Mouse (Mus musculus): ENCODE measurements around the gene Ttyh1. TPM values are rescaled to one million over a fixed set of nuclear protein-coding genes. Genes with fewer than 3 reads are reported as not detected.
A peak's percentile ranks its signal among the peaks of the same experiment; 100 is the strongest.

Ttyh1 gene
- polyA plus RNA-seq, 1 experiment from 2014 or later: 2.7 TPM

- Histone ChIP-seq H3K4me3 (ENCODE audit: low read length) (no peak overlapping the region), H3K36me3 (ENCODE audit: insufficient read depth, low read length) (peaks cover 53% of the 10 kb centered on the region)
These were observed 28.2 kb downstream of the Ttyh1 start for GRCm38 (mm10) chr7:4147371-4147770.

GRCm38 (mm10) chr7:4147836-4148235, 28.6 kb downstream of the Ttyh1 start:
- peaks cover 13% of the 10 kb centered on the region for H3K27me3 ChIP-seq (ENCODE audit: insufficient read depth, low read length)
- no peak overlapping the region for H3K4me3 ChIP-seq (ENCODE audit: low read length)
- WGBS: 67% methylated on average over 4 of the region's 4 CpGs
- H3K9me3 ChIP-seq (ENCODE audit: low read length): no peaks in the 10 kb centered on the region
- no peak overlapping the region for H3K9ac ChIP-seq (replicated peaks; ENCODE audit: low read length)
- peaks cover 48% of the 10 kb centered on the region for H3K36me3 ChIP-seq (ENCODE audit: insufficient read depth, low read length)
- H3K4me1 ChIP-seq (ENCODE audit: insufficient read depth, low read length): peaks cover 27% of the 10 kb centered on the region
- no peak overlapping the region for H3K4me2 ChIP-seq (replicated peaks; ENCODE audit: low read depth, low read length)
- H3K27ac ChIP-seq (ENCODE audit: low read length): no peak overlapping the region
- no peak for ATAC-seq (ENCODE audit: low FRiP score, low TSS enrichment)

More at GRCm38 (mm10) chr7:4147371-4147770, 28.2 kb downstream of the Ttyh1 start:
- peaks cover 13% of the 10 kb centered on the region for H3K27me3 ChIP-seq (ENCODE audit: insufficient read depth, low read length)
- WGBS: 71% methylated on average over 20 of the region's 20 CpGs
- no peak overlapping the region for H3K9ac ChIP-seq (replicated peaks; ENCODE audit: low read length)
- ATAC-seq (ENCODE audit: low FRiP score, low TSS enrichment): no peak
- no peak overlapping the region for H3K4me2 ChIP-seq (replicated peaks; ENCODE audit: low read depth, low read length)
- no peak overlapping the region for H3K27ac ChIP-seq (ENCODE audit: low read length)
- no peaks in the 10 kb centered on the region for H3K9me3 ChIP-seq (ENCODE audit: low read length)
- H3K4me1 ChIP-seq (ENCODE audit: insufficient read depth, low read length): peaks cover 27% of the 10 kb centered on the region

- peak; percentile 3; the same call in 1 of the 2 replicates for ATAC-seq (ENCODE audit: low FRiP score, low TSS enrichment)
- WGBS: 28% methylated on average over 18 of the region's 18 CpGs
- Histone ChIP-seq H3K9ac (replicated peaks; ENCODE audit: low read length) (peak overlapping the region; percentile 79), H3K27ac (ENCODE audit: low read length) (peak overlapping the region; percentile 95), H3K27me3 (ENCODE audit: insufficient read depth, low read length) (peaks cover 13% of the 10 kb centered on the region), H3K9me3 (ENCODE audit: low read length) (no peaks in the 10 kb centered on the region), H3K4me1 (ENCODE audit: insufficient read depth, low read length) (peaks cover 27% of the 10 kb centered on the region), H3K36me3 (ENCODE audit: insufficient read depth, low read length) (peaks cover 41% of the 10 kb centered on the region), H3K4me2 (replicated peaks; ENCODE audit: low read depth, low read length) (peak overlapping the region; percentile 92), H3K4me3 (ENCODE audit: low read length) (peak overlapping the region; percentile 62)
These were observed 29.4 kb downstream of the Ttyh1 start for GRCm38 (mm10) chr7:4148341-4149208.

GRCm38 (mm10) chr7:4149209-4150054, 30.2 kb downstream of the Ttyh1 start:
- WGBS: under 1% methylated on average over 61 of the region's 64 CpGs

GRCm38 (mm10) chr7:4150059-4150541, 30.9 kb downstream of the Ttyh1 start, which contains the start of gene Leng9:
Leng9 (minus strand) TSS chr7:4150374.
- Histone ChIP-seq H3K4me3 (ENCODE audit: low read length) (peak within 1 kb of the TSS; percentile 62), H3K9me3 (ENCODE audit: low read length) (no peaks in the 10 kb centered on the region), H3K27me3 (ENCODE audit: insufficient read depth, low read length) (peaks cover 13% of the 10 kb centered on the region), H3K4me2 (replicated peaks; ENCODE audit: low read depth, low read length) (peak within 1 kb of the TSS; percentile 92), H3K9ac (replicated peaks; ENCODE audit: low read length) (peak within 1 kb of the TSS; percentile 79), H3K4me1 (ENCODE audit: insufficient read depth, low read length) (peaks cover 27% of the 10 kb centered on the region), H3K27ac (ENCODE audit: low read length) (peak within 1 kb of the TSS; percentile 95), H3K36me3 (ENCODE audit: insufficient read depth, low read length) (peaks cover 26% of the 10 kb centered on the region)
- under 1% methylated on average over 14 of the region's 14 CpGs for WGBS
- peak; percentile 50 for ATAC-seq (ENCODE audit: low FRiP score, low TSS enrichment)

More at GRCm38 (mm10) chr7:4149209-4150054, 30.2 kb downstream of the Ttyh1 start:
- Histone ChIP-seq H3K27ac (ENCODE audit: low read length) (peak overlapping the region; percentile 95), H3K9me3 (ENCODE audit: low read length) (no peaks in the 10 kb centered on the region), H3K9ac (replicated peaks; ENCODE audit: low read length) (peak overlapping the region; percentile 79), H3K36me3 (ENCODE audit: insufficient read depth, low read length) (peaks cover 32% of the 10 kb centered on the region), H3K4me1 (ENCODE audit: insufficient read depth, low read length) (peaks cover 27% of the 10 kb centered on the region), H3K4me2 (replicated peaks; ENCODE audit: low read depth, low read length) (peak overlapping the region; percentile 92), H3K4me3 (ENCODE audit: low read length) (peak overlapping the region; percentile 62), H3K27me3 (ENCODE audit: insufficient read depth, low read length) (peaks cover 13% of the 10 kb centered on the region)
- ATAC-seq (ENCODE audit: low FRiP score, low TSS enrichment): peak; percentile 73

GRCm38 (mm10) chr7:4150811-4151221, 31.6 kb downstream of the Ttyh1 start:
- peak overlapping the region; percentile 62 for H3K4me3 ChIP-seq (ENCODE audit: low read length)
- 5% methylated on average over 14 of the region's 14 CpGs for WGBS
- H3K9ac ChIP-seq (replicated peaks; ENCODE audit: low read length): no peak overlapping the region
- H3K27me3 ChIP-seq (ENCODE audit: insufficient read depth, low read length): peaks cover 13% of the 10 kb centered on the region
- no peak overlapping the region for H3K27ac ChIP-seq (ENCODE audit: low read length)
- H3K4me2 ChIP-seq (replicated peaks; ENCODE audit: low read depth, low read length): peak overlapping the region; percentile 92
- no peaks in the 10 kb centered on the region for H3K9me3 ChIP-seq (ENCODE audit: low read length)
- ATAC-seq (ENCODE audit: low FRiP score, low TSS enrichment): peak; percentile 20
- H3K36me3 ChIP-seq (ENCODE audit: insufficient read depth, low read length): peaks cover 19% of the 10 kb centered on the region
- H3K4me1 ChIP-seq (ENCODE audit: insufficient read depth, low read length): peaks cover 27% of the 10 kb centered on the region

GRCm38 (mm10) chr7:4151241-4151640, 32.0 kb downstream of the Ttyh1 start:
- peak overlapping the region; percentile 62; the same call in 1 of the 2 replicates for H3K4me3 ChIP-seq (ENCODE audit: low read length)
- H3K9ac ChIP-seq (replicated peaks; ENCODE audit: low read length): no peak overlapping the region
- 20% methylated on average over 22 of the region's 22 CpGs for WGBS
- peak overlapping the region; percentile 92 for H3K4me2 ChIP-seq (replicated peaks; ENCODE audit: low read depth, low read length)
- H3K36me3 ChIP-seq (ENCODE audit: insufficient read depth, low read length): peaks cover 14% of the 10 kb centered on the region
- H3K9me3 ChIP-seq (ENCODE audit: low read length): no peaks in the 10 kb centered on the region
- no peak for ATAC-seq (ENCODE audit: low FRiP score, low TSS enrichment)
- H3K27me3 ChIP-seq (ENCODE audit: insufficient read depth, low read length): peaks cover 13% of the 10 kb centered on the region
- H3K27ac ChIP-seq (ENCODE audit: low read length): no peak overlapping the region
- H3K4me1 ChIP-seq (ENCODE audit: insufficient read depth, low read length): peaks cover 27% of the 10 kb centered on the region

- H3K9ac ChIP-seq (replicated peaks; ENCODE audit: low read length): no peak overlapping the region
- H3K36me3 ChIP-seq (ENCODE audit: insufficient read depth, low read length): no peaks in the 10 kb centered on the region
- no peak overlapping the region for H3K4me2 ChIP-seq (replicated peaks; ENCODE audit: low read depth, low read length)
- no peak for ATAC-seq (ENCODE audit: low FRiP score, low TSS enrichment)
- H3K27me3 ChIP-seq (ENCODE audit: insufficient read depth, low read length): peaks cover 13% of the 10 kb centered on the region
- 84% methylated on average over 5 of the region's 5 CpGs for WGBS
- no peak overlapping the region for H3K4me3 ChIP-seq (ENCODE audit: low read length)
- H3K4me1 ChIP-seq (ENCODE audit: insufficient read depth, low read length): peaks cover 16% of the 10 kb centered on the region
- H3K27ac ChIP-seq (ENCODE audit: low read length): no peak overlapping the region
- H3K9me3 ChIP-seq (ENCODE audit: low read length): no peaks in the 10 kb centered on the region
These were observed 35.1 kb downstream of the Ttyh1 start for GRCm38 (mm10) chr7:4154356-4154755.

- no peak for ATAC-seq (ENCODE audit: low FRiP score, low TSS enrichment)
- Histone ChIP-seq H3K4me1 (ENCODE audit: insufficient read depth, low read length) (peaks cover 15% of the 10 kb centered on the region), H3K9ac (replicated peaks; ENCODE audit: low read length) (no peak overlapping the region), H3K27me3 (ENCODE audit: insufficient read depth, low read length) (peaks cover 13% of the 10 kb centered on the region), H3K9me3 (ENCODE audit: low read length) (no peaks in the 10 kb centered on the region), H3K4me2 (replicated peaks; ENCODE audit: low read depth, low read length) (no peak overlapping the region), H3K4me3 (ENCODE audit: low read length) (no peak overlapping the region), H3K36me3 (ENCODE audit: insufficient read depth, low read length) (no peaks in the 10 kb centered on the region), H3K27ac (ENCODE audit: low read length) (no peak overlapping the region)
- WGBS: 58% methylated on average over 4 of the region's 4 CpGs
These were observed 35.8 kb downstream of the Ttyh1 start for GRCm38 (mm10) chr7:4154976-4155375.

Data from kidney, embryonic 16.5 days (tissue).